Mouse (Mus musculus) liver, embryonic 13.5 days (tissue): ENCODE data around the gene Mcm9. TPM values are rescaled to one million over a fixed set of nuclear protein-coding genes. Genes with fewer than 3 reads are reported as not detected.

Experiments
- ATAC-seq: fragments of 200-750 bp; cut with Nextera tagmentation; 2 replicates; pipeline ENCODE4 v1.8.0; 2017; ENCODE audit warnings: low read depth, mild to moderate bottlenecking, moderate number of reproducible peaks, moderate library complexity
- DNase-seq: peaks from one replicate; pipeline ENCODE4 v3.0.0; 2022
- H3K27ac ChIP-seq: fragments of 300-500 bp; sonication (generic); 2 replicates; pipeline ENCODE4 v1.5.1; 2015; ENCODE audit warnings: moderate library complexity, mild to moderate bottlenecking, inconsistent platforms
- H3K27me3 ChIP-seq: fragments of 300-500 bp; sonication (generic); 2 replicates; pipeline ENCODE4 v1.6.1; 2015; ENCODE audit warnings: mild to moderate bottlenecking, inconsistent platforms
- H3K36me3 ChIP-seq: fragments of 300-500 bp; sonication (generic); 2 replicates; pipeline ENCODE4 v1.6.1; 2015; ENCODE audit warnings: mild to moderate bottlenecking, inconsistent platforms
- H3K4me1 ChIP-seq: fragments of 300-500 bp; sonication (generic); replicated peaks from 2 replicates; pipeline ENCODE4 v1.6.1; 2015; ENCODE audit warnings: inconsistent platforms
- H3K4me2 ChIP-seq: fragments of 300-500 bp; sonication (generic); 2 replicates; pipeline ENCODE4 v1.6.1; 2015; ENCODE audit warnings: inconsistent platforms, mild to moderate bottlenecking, moderate library complexity
- H3K4me3 ChIP-seq: fragments of 300-500 bp; sonication (generic); replicated peaks from 2 replicates; pipeline ENCODE4 v1.5.1; 2015; ENCODE audit warnings: mild to moderate bottlenecking, inconsistent platforms
- H3K9ac ChIP-seq: fragments of 300-500 bp; sonication (generic); 2 replicates; pipeline ENCODE4 v1.6.1; 2015; ENCODE audit warnings: mild to moderate bottlenecking, inconsistent platforms
- H3K9me3 ChIP-seq: fragments of 300-500 bp; sonication (generic); replicated peaks from 2 replicates; pipeline ENCODE4 v1.6.1; 2016; ENCODE audit warnings: inconsistent platforms
- WGBS: fragments of 180-500 bp; shearing (Covaris S2); methylation state at CpG from one replicate; pipeline ENCODE4 v1.1.7; 2015; ENCODE audit not compliant: insufficient replicate concordance; 5-methylcytosine and 5-hydroxymethylcytosine counted together
- polyA plus RNA-seq: library from polyadenylated mRNA; unstranded; fragments of >200 nt; fragmentation: Nextera tagmentation; extraction: Ambion mirVana; gene quantifications from 2 replicates; pipeline ENCODE4 v1.2.1, GENCODE M21; 2015

Gene Mcm9
- polyA plus RNA-seq, 1 experiment from 2014 or later = 6.4 TPM

DNA sequence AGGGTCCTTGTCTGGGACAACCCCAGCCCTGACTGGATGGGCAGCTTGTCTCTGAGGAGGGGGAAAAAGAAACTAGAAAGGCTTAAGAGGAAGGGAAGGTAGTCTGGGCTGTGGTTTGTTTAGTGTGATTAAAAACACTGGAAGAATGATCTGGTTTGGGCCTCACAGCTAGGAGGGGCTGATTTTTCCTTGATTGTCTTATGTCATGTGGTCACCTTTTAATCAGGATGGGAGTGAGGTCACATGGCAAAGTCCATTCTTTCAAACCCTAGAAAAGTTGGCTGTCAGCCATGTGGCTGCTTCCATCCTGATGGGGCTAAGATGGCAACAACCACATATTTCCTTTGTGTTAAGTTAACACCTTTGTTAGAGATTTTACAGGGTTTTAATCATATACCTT, 61.7 kb downstream of the Mcm9 start:
- Histone ChIP-seq H3K27me3 (no peaks in the 10 kb centered on the region), H3K27ac (no peak overlapping the region), H3K9ac (no peak overlapping the region), H3K4me3 (no peak overlapping the region), H3K9me3 (no peaks in the 10 kb centered on the region), H3K36me3 (no peaks in the 10 kb centered on the region), H3K4me2 (no peak overlapping the region), H3K4me1 (no peaks in the 10 kb centered on the region)
- no peak for ATAC-seq
- DNase-seq = no peak

DNA sequence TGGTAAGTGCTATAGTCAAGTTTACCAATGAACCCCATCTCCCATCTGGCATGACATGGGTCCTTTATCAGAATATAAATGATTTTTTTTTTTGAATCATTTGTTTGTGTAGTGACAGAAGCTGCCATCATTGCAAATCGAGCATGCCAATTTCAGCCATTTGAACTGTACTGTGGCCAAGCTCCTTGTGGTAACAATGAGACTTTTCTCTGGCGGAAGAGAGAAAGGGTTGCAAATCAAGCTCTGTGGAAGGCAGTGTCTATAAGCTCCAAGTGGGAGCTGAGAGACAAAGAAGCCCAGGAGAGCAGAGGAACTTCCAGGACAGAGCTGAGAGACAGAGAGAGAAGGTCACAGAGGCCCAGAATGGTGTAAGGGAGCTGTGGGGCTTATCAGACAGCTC, 64.7 kb downstream of the Mcm9 start:
- Histone ChIP-seq H3K36me3 (no peaks in the 10 kb centered on the region), H3K4me1 (no peaks in the 10 kb centered on the region), H3K4me3 (no peak overlapping the region), H3K9me3 (no peaks in the 10 kb centered on the region), H3K27me3 (no peaks in the 10 kb centered on the region), H3K27ac (no peak overlapping the region), H3K9ac (no peak overlapping the region), H3K4me2 (no peak overlapping the region)
- DNase-seq = no peak
- 75% methylated on average over 2 of the region's 2 CpGs for WGBS
- no peak for ATAC-seq

DNA sequence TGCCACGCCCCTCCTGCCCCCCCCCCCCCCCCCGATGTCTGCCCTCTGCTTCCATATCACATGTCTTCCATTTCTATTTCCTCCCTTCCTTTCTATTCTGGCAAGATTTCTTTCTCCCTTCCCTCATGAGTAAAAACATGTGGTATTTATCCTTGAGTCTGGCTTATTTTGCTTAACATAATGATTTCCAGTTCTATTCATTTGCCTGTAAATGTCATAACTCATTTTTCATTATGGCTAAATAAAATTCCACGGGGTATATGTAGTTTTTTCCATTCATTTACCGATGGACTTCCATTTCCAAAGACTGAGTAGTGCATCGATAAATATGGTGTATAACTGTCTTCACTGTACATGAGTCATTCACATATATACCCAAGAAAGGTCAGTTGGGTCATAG, 68.2 kb downstream of the Mcm9 start:
- Histone ChIP-seq H3K9me3 (no peaks in the 10 kb centered on the region), H3K4me3 (no peak overlapping the region), H3K9ac (no peak overlapping the region), H3K4me1 (no peaks in the 10 kb centered on the region), H3K27ac (no peak overlapping the region), H3K36me3 (no peaks in the 10 kb centered on the region), H3K27me3 (no peaks in the 10 kb centered on the region), H3K4me2 (no peak overlapping the region)
- 66% methylated on average over 5 of the region's 5 CpGs for WGBS
- ATAC-seq = no peak
- DNase-seq = no peak

DNA sequence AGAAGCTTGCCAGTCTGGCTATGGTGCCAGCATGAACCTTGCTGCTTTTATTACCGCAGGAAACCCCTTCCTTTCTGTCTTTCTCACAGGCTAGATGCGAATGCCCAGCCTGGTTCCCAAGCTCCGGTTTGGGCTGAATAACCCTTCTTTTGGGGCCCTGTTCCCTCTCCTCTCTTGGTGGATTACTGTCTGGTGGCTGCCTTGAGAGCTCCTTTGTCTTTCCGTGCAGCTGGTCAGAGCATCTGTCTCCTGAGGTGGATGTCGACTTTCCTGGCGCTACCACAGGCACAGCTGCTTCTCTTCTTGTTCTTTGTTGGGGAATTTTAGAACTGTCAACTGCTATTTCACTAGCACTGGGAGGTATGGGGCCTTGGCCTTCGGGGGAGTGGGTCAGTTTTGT, 92.6 kb downstream of the Mcm9 start:
- H3K36me3 ChIP-seq = peaks cover 31% of the 10 kb centered on the region
- 79% methylated on average over 7 of the region's 7 CpGs for WGBS
- no peak for ATAC-seq
- no peak overlapping the region for H3K27ac ChIP-seq
- H3K4me2 ChIP-seq = no peak overlapping the region
- DNase-seq = no peak
- H3K4me3 ChIP-seq = no peak overlapping the region
- H3K9ac ChIP-seq = no peak overlapping the region
- H3K4me1 ChIP-seq = no peaks in the 10 kb centered on the region
- H3K9me3 ChIP-seq = no peaks in the 10 kb centered on the region
- no peaks in the 10 kb centered on the region for H3K27me3 ChIP-seq

DNA sequence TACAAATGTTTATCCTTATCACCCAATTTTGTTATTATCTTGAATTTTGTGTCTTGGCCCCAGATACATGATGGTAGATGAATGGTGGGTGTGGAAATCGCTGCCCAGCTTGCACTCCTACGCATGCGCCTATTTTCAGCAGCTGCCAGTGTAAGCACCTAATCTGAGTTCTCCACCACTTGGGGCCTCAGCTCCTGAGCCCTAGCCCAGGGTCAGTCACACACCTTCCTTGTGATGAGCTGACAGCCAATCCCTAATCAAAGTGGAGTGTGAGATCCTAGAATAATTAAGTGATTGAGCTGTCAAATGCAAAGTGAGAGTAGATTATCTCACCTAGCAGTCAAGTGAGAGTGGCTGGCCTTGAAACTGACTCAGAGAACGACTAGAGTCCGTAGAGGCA, 97.9 kb downstream of the Mcm9 start:
- 65% methylated on average over 5 of the region's 5 CpGs for WGBS
- DNase-seq = no peak
- no peak overlapping the region for H3K4me2 ChIP-seq

DNA sequence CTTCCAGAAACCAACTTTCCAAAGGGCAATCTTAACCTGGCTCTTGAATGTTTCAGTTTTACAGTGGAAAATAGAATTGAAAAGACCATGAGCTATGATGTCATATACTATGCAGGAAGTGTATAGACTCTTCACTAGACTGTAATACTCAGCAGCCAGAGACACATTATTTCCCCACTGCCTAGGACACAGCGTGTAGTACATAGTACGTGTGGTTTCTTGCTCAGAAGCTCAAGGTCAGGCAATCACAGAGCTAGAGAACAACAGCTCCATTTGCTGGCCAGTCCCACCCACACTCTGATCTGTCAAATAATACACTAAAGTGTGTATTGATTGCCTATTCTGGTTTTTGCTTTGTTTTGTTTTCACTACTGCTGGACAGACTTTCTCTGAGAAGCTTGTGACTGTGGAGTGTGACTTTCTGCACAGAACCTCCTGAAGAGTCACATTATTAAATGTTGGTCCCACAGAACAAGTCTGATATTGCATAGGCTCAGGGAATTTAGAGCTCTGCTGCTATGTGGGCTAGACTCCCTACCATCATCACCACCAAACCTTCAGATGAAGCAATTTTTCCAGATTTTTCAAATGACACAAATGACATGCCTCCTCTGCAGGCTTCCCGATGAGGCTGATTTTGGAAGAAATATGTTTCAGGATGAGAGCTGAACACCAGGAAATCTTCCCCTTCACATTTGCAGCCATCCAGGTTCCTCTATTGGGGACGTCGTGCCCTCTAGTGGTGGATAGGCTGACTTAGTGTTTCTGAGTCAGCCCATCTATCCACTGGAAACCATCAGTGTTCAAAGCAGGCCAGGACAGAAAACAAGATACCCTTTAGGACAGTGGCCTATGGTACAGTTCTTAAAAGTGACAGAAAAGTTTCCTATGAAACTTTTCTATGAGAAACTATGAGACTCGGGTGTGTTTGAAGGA, 102.1 kb downstream of the Mcm9 start:
- Histone ChIP-seq H3K4me1 (no peaks in the 10 kb centered on the region), H3K27me3 (no peaks in the 10 kb centered on the region), H3K9ac (no peak overlapping the region), H3K4me2 (no peak overlapping the region), H3K4me3 (no peak overlapping the region), H3K36me3 (no peaks in the 10 kb centered on the region), H3K9me3 (no peaks in the 10 kb centered on the region), H3K27ac (no peak overlapping the region)
- no peak for DNase-seq
- 30% methylated on average over 6 of the region's 6 CpGs for WGBS
- ATAC-seq = no peak

More for the DNA sequence above, 97.9 kb downstream of the Mcm9 start:
- H3K36me3 ChIP-seq = peaks cover 9% of the 10 kb centered on the region
- H3K4me1 ChIP-seq = no peaks in the 10 kb centered on the region
- no peaks in the 10 kb centered on the region for H3K9me3 ChIP-seq
- H3K27me3 ChIP-seq = no peaks in the 10 kb centered on the region
- no peak for ATAC-seq
- H3K9ac ChIP-seq = no peak overlapping the region
- no peak overlapping the region for H3K27ac ChIP-seq
- H3K4me3 ChIP-seq = no peak overlapping the region

DNA sequence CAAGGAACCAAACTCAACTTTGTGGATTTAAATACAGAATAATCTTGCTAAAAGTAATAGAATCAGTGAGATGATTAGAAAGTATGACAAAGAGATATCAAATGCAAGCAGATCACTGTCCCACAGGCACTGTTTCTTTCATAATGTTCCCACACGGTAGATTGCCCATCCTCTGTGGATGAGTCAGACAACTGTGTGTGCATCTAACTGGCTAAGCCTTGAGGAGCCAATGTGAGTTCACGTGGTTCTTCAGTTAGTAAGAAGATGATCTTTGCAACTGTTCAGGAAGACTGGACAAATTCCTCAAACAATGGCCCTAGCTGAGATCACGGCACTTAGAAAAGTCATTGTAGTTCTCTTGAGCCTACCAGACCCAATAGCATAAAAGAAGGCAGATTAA, 102.9 kb downstream of the Mcm9 start:
- Histone ChIP-seq H3K27me3 (no peaks in the 10 kb centered on the region), H3K4me3 (no peak overlapping the region)
- ATAC-seq = no peak

DNA sequence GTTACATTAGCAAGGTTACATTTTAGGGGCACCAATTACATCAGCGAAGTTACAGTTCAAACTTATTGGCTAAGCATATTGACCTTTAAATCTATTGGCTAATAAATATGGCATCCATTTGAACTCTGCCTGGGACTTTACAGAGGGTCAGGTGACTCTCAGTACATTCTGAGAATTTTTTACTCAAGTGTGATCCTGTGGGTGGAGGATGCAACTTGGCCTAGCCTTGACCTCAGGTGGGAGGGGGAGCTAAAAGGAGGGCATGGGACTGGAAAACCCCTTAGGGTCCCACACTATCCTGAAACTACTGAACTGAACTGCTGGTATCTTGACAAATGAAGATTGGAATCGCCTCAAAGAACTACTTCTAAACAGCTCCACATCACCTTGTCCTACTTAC, 103.9 kb downstream of the Mcm9 start:
- H3K9me3 ChIP-seq = no peaks in the 10 kb centered on the region
- 64% methylated on average over 2 of the region's 2 CpGs for WGBS
- H3K4me2 ChIP-seq = no peak overlapping the region
- no peak for ATAC-seq
- no peaks in the 10 kb centered on the region for H3K27me3 ChIP-seq
- no peak for DNase-seq
- no peaks in the 10 kb centered on the region for H3K36me3 ChIP-seq
- H3K4me3 ChIP-seq = no peak overlapping the region
- H3K9ac ChIP-seq = no peak overlapping the region
- no peaks in the 10 kb centered on the region for H3K4me1 ChIP-seq
- no peak overlapping the region for H3K27ac ChIP-seq

More for the DNA sequence above, 102.9 kb downstream of the Mcm9 start:
- WGBS = 66% methylated on average over 3 of the region's 3 CpGs
- no peak for DNase-seq
- Histone ChIP-seq H3K36me3 (no peaks in the 10 kb centered on the region), H3K4me2 (no peak overlapping the region), H3K4me1 (no peaks in the 10 kb centered on the region), H3K27ac (no peak overlapping the region), H3K9me3 (no peaks in the 10 kb centered on the region), H3K9ac (no peak overlapping the region)

DNA sequence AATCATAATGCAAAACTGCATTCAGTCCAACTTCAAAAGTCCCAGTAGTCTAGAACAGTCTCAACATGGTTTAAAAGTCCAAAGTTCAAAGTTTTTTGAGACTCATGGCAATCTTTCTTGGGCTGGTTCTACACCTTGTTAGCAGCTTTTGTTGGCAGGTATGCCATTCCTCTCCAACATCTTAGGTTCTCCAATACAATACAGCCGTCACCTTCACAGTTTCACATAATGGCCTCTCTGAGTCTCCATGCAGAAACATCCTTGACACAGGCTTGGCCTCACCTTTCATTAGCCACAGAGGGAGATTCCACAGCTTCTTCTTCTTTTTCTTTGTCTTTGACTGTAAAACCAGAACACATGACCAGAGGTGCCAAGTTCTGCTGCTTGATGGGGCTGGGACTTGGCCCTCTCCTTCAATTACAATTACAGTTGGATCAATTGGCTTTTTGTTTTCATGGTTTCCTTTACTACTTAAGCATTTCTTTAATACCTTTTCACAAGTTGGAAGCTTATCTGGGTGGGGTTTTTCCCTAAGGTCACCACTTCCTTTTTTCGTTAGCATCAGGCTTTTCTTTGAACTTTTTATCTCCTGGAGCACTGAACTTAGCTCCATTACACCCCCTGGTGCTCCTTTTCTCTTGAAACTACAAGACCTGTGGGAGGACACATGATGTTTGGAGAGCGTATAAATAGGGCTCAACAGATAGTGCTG, 104.8 kb downstream of the Mcm9 start:
- Histone ChIP-seq H3K27me3 (no peaks in the 10 kb centered on the region), H3K27ac (no peak overlapping the region), H3K9me3 (no peaks in the 10 kb centered on the region), H3K4me3 (no peak overlapping the region), H3K4me2 (no peak overlapping the region), H3K9ac (no peak overlapping the region), H3K4me1 (no peaks in the 10 kb centered on the region), H3K36me3 (no peaks in the 10 kb centered on the region)
- DNase-seq (no peak), ATAC-seq (no peak)
- 43% methylated on average over 3 of the region's 3 CpGs for WGBS

DNA sequence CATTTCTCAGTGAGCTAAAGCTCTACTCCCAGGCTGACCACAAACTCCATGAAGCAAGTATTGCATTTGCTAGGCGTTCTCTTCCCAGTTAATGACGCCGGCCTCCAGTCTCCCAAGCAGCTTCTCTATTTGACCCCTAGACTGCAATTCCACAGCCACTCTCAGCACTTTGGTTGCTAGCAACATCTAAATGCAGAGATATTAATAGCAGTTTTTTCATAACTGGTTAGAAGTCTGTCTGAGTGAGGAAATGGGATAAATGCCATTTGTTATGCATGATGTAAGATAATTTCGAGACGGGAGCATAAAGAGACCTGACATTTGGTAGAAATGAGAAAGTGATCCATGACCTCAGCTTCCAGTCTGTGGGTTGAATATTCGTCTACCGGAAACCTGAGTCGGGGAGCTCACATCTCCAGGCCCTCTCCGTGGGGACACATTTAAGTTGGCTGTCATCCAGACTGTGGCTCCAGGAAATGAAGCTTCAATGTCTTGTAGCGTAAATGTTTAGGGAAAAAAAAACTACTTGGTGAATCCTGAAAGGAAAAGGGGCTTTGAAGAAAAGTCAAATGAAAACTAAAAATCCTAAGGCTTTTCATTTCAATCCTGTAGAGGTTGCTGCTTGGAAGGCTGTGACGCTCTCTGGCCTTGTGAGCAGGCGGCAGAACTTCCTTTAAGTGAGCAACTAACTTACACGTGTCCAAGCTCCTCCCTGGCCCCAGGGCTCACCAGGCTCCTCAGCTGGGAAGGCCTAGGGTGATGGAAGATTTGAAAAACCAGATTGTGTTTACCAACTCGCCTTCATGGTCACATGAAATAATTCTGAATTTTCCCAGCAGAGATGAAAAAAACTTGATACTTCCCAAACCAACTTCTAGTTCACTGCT, 110.9 kb downstream of the Mcm9 start:
- H3K4me1 ChIP-seq = no peaks in the 10 kb centered on the region
- no peak overlapping the region for H3K27ac ChIP-seq
- no peak for ATAC-seq

DNA sequence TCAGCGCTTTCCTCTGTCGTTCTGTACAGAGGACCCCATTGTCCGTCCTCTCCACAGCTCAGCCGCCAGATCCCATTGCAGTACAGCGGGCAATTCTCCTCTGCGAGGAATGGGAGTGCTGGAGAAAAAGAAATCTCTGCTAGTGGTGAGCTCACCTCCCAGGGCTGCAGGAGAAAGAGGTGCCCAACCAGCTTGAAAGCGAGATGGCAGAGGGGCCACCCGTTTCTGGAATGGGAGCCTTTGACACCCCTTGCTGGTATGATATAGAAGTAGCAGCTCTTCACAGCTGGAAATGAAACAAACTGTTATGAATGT, 111.7 kb downstream of the Mcm9 start:
- no peak overlapping the region for H3K9ac ChIP-seq
- no peak for ATAC-seq
- H3K27me3 ChIP-seq = no peaks in the 10 kb centered on the region
- DNase-seq = no peak
- H3K27ac ChIP-seq = no peak overlapping the region
- no peaks in the 10 kb centered on the region for H3K36me3 ChIP-seq
- no peak overlapping the region for H3K4me2 ChIP-seq
- no peaks in the 10 kb centered on the region for H3K9me3 ChIP-seq
- H3K4me1 ChIP-seq = no peaks in the 10 kb centered on the region
- 69% methylated on average over 8 of the region's 8 CpGs for whole genome bisulfite sequencing
- H3K4me3 ChIP-seq = no peak overlapping the region

More for the DNA sequence above, 110.9 kb downstream of the Mcm9 start:
- WGBS = 68% methylated on average over 14 of the region's 14 CpGs
- no peak overlapping the region for H3K9ac ChIP-seq
- no peak overlapping the region for H3K4me2 ChIP-seq
- no peak for DNase-seq
- no peaks in the 10 kb centered on the region for H3K9me3 ChIP-seq
- H3K36me3 ChIP-seq = no peaks in the 10 kb centered on the region
- H3K4me3 ChIP-seq = no peak overlapping the region
- H3K27me3 ChIP-seq = no peaks in the 10 kb centered on the region
